Mouse (Mus musculus): ENCODE measurements at regions not wholly inside any gene's neighbourhood (a gene's known extent, or its start where the extent isn't known, plus 50 kb on each side); places are given as distances from the start of the nearest gene placed in this dataset.
"Not testable (repeated sequence)": the region's sequence is repeated elsewhere in the genome, so short reads cannot be mapped to it uniquely, and the experiment has no call there.

- Histone ChIP-seq H3K4me3 (ENCODE audit: insufficient read depth in 1 of 2, low read depth in 2 of 2, low read length in 2 of 2) (no peak overlapping the region), H3K27me3 (ENCODE audit: control insufficient read depth, insufficient read depth, low read length) (no peaks in the 10 kb centered on the region), H3K4me2 (ENCODE audit: low read depth) (no peak overlapping the region), H3K36me3 (replicated peaks; ENCODE audit: control insufficient read depth, insufficient read depth, low read depth) (no peaks in the 10 kb centered on the region), H3K9ac (replicated peaks) (no peak overlapping the region), H3K27ac (no peak overlapping the region), H3K9me3 (ENCODE audit: control insufficient read depth, low read length) (no peaks in the 10 kb centered on the region), H3K4me1 (replicated peaks; ENCODE audit: control insufficient read depth in 2 of 2, insufficient read depth in 2 of 2, low read length in 1 of 2) (no peaks in the 10 kb centered on the region)
- 73% methylated on average over 11 of the region's 11 CpGs for WGBS (ENCODE audit: insufficient replicate concordance)
- DNase-seq (ENCODE audit: low read depth in 3 of 3, low spot score in 3 of 3): no peak
- ATAC-seq (ENCODE audit: insufficient read depth): no peak
- TF ChIP-seq CTCF (IDR thresholded peaks at IDR 0.05; ENCODE audit: low read depth): no peak
- TF ChIP-seq EP300 (IDR thresholded peaks at IDR 0.05; ENCODE audit: low read depth): no peak
Measured at GRCm38 (mm10) chr16:73203542-73203941, 895.4 kb downstream of the Robo1 start.

GRCm38 (mm10) chr16:73200991-73201390 is 892.9 kb downstream of the Robo1 start:
- no peak overlapping the region for H3K4me3 ChIP-seq (ENCODE audit: insufficient read depth in 1 of 2, low read depth in 2 of 2, low read length in 2 of 2)
- H3K4me1 ChIP-seq (replicated peaks; ENCODE audit: control insufficient read depth in 2 of 2, insufficient read depth in 2 of 2, low read length in 1 of 2): no peaks in the 10 kb centered on the region
- DNase-seq (ENCODE audit: low read depth in 3 of 3, low spot score in 3 of 3) (no peak), ATAC-seq (ENCODE audit: insufficient read depth) (no peak)
- WGBS (ENCODE audit: insufficient replicate concordance): 42% methylated on average over 3 of the region's 3 CpGs
- no peak overlapping the region for H3K9ac ChIP-seq (replicated peaks)
- H3K27ac ChIP-seq: no peak overlapping the region
- TF ChIP-seq EP300 (IDR thresholded peaks at IDR 0.05; ENCODE audit: low read depth) (no peak), CTCF (IDR thresholded peaks at IDR 0.05; ENCODE audit: low read depth) (no peak)
- H3K36me3 ChIP-seq (replicated peaks; ENCODE audit: control insufficient read depth, insufficient read depth, low read depth): no peaks in the 10 kb centered on the region
- no peaks in the 10 kb centered on the region for H3K9me3 ChIP-seq (ENCODE audit: control insufficient read depth, low read length)
- no peaks in the 10 kb centered on the region for H3K27me3 ChIP-seq (ENCODE audit: control insufficient read depth, insufficient read depth, low read length)
- no peak overlapping the region for H3K4me2 ChIP-seq (ENCODE audit: low read depth)

- Histone ChIP-seq H3K27ac (no peak overlapping the region), H3K4me2 (ENCODE audit: low read depth) (no peak overlapping the region), H3K4me3 (ENCODE audit: insufficient read depth in 1 of 2, low read depth in 2 of 2, low read length in 2 of 2) (no peak overlapping the region), H3K9ac (replicated peaks) (no peak overlapping the region), H3K27me3 (ENCODE audit: control insufficient read depth, insufficient read depth, low read length) (no peaks in the 10 kb centered on the region), H3K4me1 (replicated peaks; ENCODE audit: control insufficient read depth in 2 of 2, insufficient read depth in 2 of 2, low read length in 1 of 2) (no peaks in the 10 kb centered on the region), H3K9me3 (ENCODE audit: control insufficient read depth, low read length) (no peaks in the 10 kb centered on the region), H3K36me3 (replicated peaks; ENCODE audit: control insufficient read depth, insufficient read depth, low read depth) (no peaks in the 10 kb centered on the region)
- ATAC-seq (ENCODE audit: insufficient read depth) (no peak), DNase-seq (ENCODE audit: low read depth in 3 of 3, low spot score in 3 of 3) (no peak)
- no peak for TF ChIP-seq EP300 (IDR thresholded peaks at IDR 0.05; ENCODE audit: low read depth)
- 68% methylated on average over 5 of the region's 5 CpGs for WGBS (ENCODE audit: insufficient replicate concordance)
Measured at GRCm38 (mm10) chr16:73182776-73183175, 874.7 kb downstream of the Robo1 start.

GRCm38 (mm10) chr16:73182258-73182657 is 874.2 kb downstream of the Robo1 start:
- Histone ChIP-seq H3K4me1 (replicated peaks; ENCODE audit: control insufficient read depth in 2 of 2, insufficient read depth in 2 of 2, low read length in 1 of 2) (no peaks in the 10 kb centered on the region), H3K36me3 (replicated peaks; ENCODE audit: control insufficient read depth, insufficient read depth, low read depth) (no peaks in the 10 kb centered on the region), H3K4me3 (ENCODE audit: insufficient read depth in 1 of 2, low read depth in 2 of 2, low read length in 2 of 2) (no peak overlapping the region), H3K9ac (replicated peaks) (no peak overlapping the region), H3K9me3 (ENCODE audit: control insufficient read depth, low read length) (no peaks in the 10 kb centered on the region), H3K27ac (no peak overlapping the region), H3K27me3 (ENCODE audit: control insufficient read depth, insufficient read depth, low read length) (no peaks in the 10 kb centered on the region), H3K4me2 (ENCODE audit: low read depth) (no peak overlapping the region)
- ATAC-seq (ENCODE audit: insufficient read depth) (no peak), DNase-seq (ENCODE audit: low read depth in 3 of 3, low spot score in 3 of 3) (no peak)
- TF ChIP-seq EP300 (IDR thresholded peaks at IDR 0.05; ENCODE audit: low read depth) (no peak), CTCF (IDR thresholded peaks at IDR 0.05; ENCODE audit: low read depth) (no peak)
- 70% methylated on average over 7 of the region's 7 CpGs for WGBS (ENCODE audit: insufficient replicate concordance)

- Histone ChIP-seq H3K9me3 (ENCODE audit: control insufficient read depth, low read length) (no peaks in the 10 kb centered on the region), H3K27me3 (ENCODE audit: control insufficient read depth, insufficient read depth, low read length) (no peaks in the 10 kb centered on the region), H3K4me3 (ENCODE audit: insufficient read depth in 1 of 2, low read depth in 2 of 2, low read length in 2 of 2) (no peak overlapping the region), H3K4me2 (ENCODE audit: low read depth) (no peak overlapping the region), H3K4me1 (replicated peaks; ENCODE audit: control insufficient read depth in 2 of 2, insufficient read depth in 2 of 2, low read length in 1 of 2) (no peaks in the 10 kb centered on the region), H3K9ac (replicated peaks) (no peak overlapping the region), H3K27ac (no peak overlapping the region), H3K36me3 (replicated peaks; ENCODE audit: control insufficient read depth, insufficient read depth, low read depth) (no peaks in the 10 kb centered on the region)
- WGBS (ENCODE audit: insufficient replicate concordance): 36% methylated on average over 2 of the region's 2 CpGs
- no peak for DNase-seq (ENCODE audit: low read depth in 3 of 3, low spot score in 3 of 3)
- ATAC-seq (ENCODE audit: insufficient read depth): no peak
- TF ChIP-seq CTCF (IDR thresholded peaks at IDR 0.05; ENCODE audit: low read depth) (peak; percentile 30; the same call in 1 of the 2 replicates), EP300 (IDR thresholded peaks at IDR 0.05; ENCODE audit: low read depth) (no peak)
Measured at GRCm38 (mm10) chr16:73155447-73155846, 847.3 kb downstream of the Robo1 start.

GRCm38 (mm10) chr16:73127927-73128326 is 819.8 kb downstream of the Robo1 start:
- not testable (repeated sequence) for ATAC-seq (ENCODE audit: insufficient read depth); H3K4me2 ChIP-seq (ENCODE audit: low read depth); H3K27ac ChIP-seq; H3K4me1 ChIP-seq (replicated peaks; ENCODE audit: control insufficient read depth in 2 of 2, insufficient read depth in 2 of 2, low read length in 1 of 2); H3K27me3 ChIP-seq (ENCODE audit: control insufficient read depth, insufficient read depth, low read length); H3K9ac ChIP-seq (replicated peaks); H3K36me3 ChIP-seq (replicated peaks; ENCODE audit: control insufficient read depth, insufficient read depth, low read depth); DNase-seq (ENCODE audit: low read depth in 3 of 3, low spot score in 3 of 3); H3K9me3 ChIP-seq (ENCODE audit: control insufficient read depth, low read length); H3K4me3 ChIP-seq (ENCODE audit: insufficient read depth in 1 of 2, low read depth in 2 of 2, low read length in 2 of 2)
- WGBS (ENCODE audit: insufficient replicate concordance): 71% methylated on average over 1 of the region's 1 CpGs

Data from liver, embryonic 14.5 days (tissue).